Mouse (Mus musculus) liver (tissue): ENCODE data around the gene Gm9817.
"Not testable (repeated sequence)": the region's sequence is repeated elsewhere in the genome, so short reads cannot be mapped to it uniquely, and the experiment has no call there.

Experiments used
- DNase-seq: peaks from one replicate; pipeline ENCODE4 v3.0.0-alpha.2; 2020; ENCODE audit warnings: mixed read lengths

Gm9817 gene

GRCm38 (mm10) chr13:45078392-45078791 lies at the start of gene Gm9817:
TSS of gene Gm9817 (plus strand) at chr13:45078692.
- not testable (repeated sequence) for DNase-seq

DNA sequence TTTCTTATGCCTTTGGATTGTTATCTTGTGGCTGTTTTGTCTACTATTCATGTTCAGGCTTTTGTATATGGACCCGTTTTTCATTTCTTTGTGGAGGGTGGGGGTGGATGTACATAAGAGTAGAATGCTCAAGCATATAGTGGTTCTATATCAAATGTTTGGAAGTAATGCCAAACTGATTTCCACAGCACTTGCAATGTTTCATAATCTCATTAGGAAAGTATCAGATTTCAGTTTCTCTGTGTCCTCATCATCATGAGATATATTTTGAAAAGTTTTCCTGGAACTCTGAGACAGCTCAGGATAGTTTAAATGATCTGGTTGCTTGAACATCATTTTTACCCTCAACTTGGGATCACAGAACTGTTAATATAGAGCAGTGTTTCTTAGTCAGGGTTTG lies 48.7 kb upstream of the Gm9817 start:
- no peak for DNase-seq

DNA sequence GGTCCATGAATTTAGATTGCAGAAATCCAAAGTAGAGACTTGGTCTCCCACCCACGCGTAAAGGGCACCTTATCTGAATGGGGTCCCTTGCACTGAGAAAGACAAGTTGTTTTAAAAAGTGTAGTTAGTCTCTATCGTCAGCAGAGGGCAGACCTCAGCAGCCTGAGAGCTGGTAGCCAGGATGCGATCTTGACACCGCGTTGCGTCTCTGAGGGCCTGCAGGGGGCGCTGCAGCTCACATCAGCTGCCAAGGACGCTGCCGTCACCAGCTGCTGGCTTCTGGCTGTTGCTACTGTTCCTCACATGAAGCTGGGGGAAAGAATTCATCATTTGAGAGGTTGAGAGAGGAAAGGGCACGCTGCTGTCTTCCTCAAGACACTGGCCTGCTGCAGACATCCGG lies 47.7 kb upstream of the Gm9817 start:
- DNase-seq, result peak; percentile 83

- DNase-seq, result no peak
These were observed 47.2 kb upstream of the Gm9817 start for GRCm38 (mm10) chr13:45031314-45031713.

DNA sequence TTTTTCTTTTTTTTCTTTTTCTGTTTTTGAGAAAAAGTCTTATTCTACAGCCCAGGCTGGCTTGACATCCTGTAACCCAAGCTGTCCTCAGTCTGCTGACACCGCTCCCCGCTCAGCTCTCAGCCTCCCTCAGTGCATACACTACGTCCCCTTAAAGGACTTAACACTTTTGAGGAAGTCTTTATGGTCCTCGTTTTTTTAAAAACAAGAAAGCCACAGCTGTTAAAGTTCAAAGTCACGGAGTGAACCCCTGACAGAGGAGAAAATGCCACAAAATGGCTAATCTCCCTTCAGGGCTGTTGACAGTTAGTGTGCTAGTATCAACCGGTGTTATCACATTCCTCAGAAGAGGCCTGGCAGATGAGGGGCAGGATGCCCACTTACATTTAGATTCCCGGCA lies 46.7 kb upstream of the Gm9817 start:
- DNase-seq, result no peak

- DNase-seq, result peak; percentile 8
These were observed 46.0 kb upstream of the Gm9817 start for GRCm38 (mm10) chr13:45032484-45032883.

GRCm38 (mm10) chr13:45033360-45033759 lies 45.1 kb upstream of the Gm9817 start:
- no peak for DNase-seq

- DNase-seq, result no peak
These were observed 43.7 kb upstream of the Gm9817 start for GRCm38 (mm10) chr13:45034759-45035158.

DNA sequence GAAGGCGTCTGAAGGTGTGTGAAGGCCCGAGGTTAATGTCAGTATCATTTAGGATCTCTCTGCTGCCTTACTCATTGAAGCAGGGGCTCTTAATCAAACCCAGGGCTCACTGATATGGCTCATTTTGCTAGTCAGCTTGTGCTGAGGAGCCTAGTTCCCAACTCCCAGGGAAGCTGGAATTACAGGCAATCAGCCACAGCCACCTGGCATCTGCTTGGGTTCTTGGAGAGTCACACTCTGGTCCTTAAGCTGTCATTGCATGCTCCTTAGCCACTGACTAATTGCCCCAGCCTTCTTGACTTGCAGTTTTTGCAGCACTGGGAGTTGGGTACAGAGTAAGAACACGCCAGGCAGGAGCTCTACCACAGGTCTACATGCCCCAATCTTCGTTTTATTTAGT lies 42.1 kb upstream of the Gm9817 start:
- DNase-seq, result no peak

GRCm38 (mm10) chr13:45040195-45040594 lies 38.3 kb upstream of the Gm9817 start:
- DNase-seq, result no peak

GRCm38 (mm10) chr13:45040741-45041140 lies 37.8 kb upstream of the Gm9817 start:
- DNase-seq, result no peak

GRCm38 (mm10) chr13:45043466-45043865 lies 35.0 kb upstream of the Gm9817 start:
- no peak for DNase-seq

- no peak for DNase-seq
These were observed 29.1 kb upstream of the Gm9817 start for GRCm38 (mm10) chr13:45049261-45050020.

DNA sequence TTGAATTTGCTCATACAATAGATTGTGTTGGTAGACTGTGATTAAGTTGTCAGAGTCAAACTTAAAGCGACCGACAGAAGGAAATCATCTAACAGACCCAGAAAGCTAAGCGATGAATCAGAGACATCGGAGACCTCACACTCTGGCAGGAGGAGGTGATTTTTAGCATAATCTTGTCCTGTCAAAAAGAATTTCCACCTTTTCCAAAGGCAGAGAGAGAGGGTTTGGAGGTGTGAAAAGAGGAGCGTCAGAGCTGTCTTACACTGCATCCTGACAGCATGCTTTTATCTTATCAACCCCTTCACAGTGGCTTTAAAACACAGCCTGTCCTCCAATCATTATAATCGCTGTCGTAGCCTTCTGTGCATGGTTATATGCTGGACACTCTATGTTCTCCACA lies 25.7 kb upstream of the Gm9817 start:
- DNase-seq, result no peak

DNA sequence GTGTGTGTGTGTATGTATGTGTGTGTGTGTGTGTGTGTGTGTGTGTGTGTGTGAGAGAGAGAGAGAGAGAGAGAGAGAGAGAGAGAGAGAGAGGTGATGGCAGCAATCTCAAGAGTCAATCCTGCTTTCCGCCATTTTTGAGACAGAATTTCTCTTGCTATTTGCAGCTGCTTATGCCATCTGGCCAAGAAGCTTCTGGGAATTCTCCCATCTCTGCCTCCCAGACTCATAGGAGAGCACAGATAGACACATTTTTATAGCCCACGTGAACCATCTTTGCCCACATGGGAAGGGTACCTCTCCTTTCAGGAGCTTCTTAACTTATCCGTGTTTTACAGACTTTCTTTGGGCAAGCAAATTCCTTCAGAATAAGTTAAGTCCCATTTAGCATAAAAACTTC lies 24.6 kb upstream of the Gm9817 start:
- DNase-seq, result no peak

GRCm38 (mm10) chr13:45059206-45059605 lies 19.3 kb upstream of the Gm9817 start:
- no peak for DNase-seq

- DNase-seq, result no peak
These were observed 15.3 kb upstream of the Gm9817 start for GRCm38 (mm10) chr13:45063146-45063545.

DNA sequence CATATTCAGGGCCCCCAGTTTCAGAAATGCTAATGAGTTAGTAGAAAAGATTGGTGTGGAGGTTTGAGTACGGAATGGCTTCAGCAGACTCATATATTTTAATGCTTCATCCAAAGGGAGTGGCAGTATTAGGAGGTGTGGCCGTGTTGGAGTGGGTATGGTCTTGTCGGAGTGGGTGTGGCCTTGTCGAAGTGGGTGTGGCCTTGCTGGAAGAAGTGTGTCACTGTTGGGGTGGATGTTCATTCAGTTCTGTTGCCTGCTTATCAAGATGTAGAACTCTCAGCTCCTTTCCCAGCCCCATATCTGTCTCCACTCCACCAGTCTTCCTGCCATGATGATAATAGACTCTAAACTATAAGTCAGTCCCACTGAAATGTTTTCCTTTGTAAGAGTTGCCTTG lies 13.5 kb upstream of the Gm9817 start:
- DNase-seq, result peak; percentile 34

- no peak for DNase-seq
These were observed 8.1 kb upstream of the Gm9817 start for GRCm38 (mm10) chr13:45070366-45070765.

DNA sequence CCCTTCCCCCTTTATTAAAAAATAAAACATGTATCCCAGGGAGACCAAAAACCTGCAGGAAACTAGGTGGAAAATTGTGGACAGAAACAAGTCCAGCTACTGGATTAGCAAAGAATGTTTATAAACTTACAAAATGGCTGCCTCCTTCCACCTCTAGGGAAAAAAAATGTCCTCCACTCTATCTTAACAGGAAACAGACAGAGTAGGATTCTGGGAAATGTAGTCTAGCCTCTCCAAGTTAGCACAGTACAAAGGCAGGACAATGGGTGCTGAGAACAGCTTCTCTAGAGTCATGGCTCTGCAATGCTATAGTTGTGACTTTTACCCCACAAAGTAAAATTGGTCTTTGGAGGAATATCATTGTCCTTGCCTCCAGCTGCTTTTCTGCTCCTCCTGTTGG lies 3.5 kb upstream of the Gm9817 start:
- no peak for DNase-seq

GRCm38 (mm10) chr13:45075715-45076114 lies 2.8 kb upstream of the Gm9817 start:
- DNase-seq, result no peak

DNA sequence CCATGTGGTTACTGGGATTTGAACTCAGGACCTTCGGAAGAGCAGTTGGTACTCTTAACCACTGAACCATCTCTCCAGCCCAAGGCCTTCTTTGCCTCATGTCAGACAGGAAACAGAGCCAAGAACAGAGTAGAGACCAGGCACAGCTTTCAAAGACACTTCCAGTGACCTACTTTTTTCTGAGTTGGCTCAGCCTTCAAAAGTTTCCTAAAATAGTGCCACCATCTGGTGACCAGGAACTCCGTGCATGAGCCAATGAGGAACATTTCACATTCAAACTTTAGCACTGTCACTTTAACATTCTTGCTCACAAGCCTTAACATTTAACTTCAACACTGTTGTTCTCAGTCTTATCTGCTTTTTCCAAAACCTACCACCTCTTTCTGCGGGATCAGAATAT lies 2.3 kb downstream of the Gm9817 start:
- DNase-seq, result no peak

- peak; percentile 8 for DNase-seq
These were observed 5.2 kb downstream of the Gm9817 start for GRCm38 (mm10) chr13:45083696-45084095.

DNA sequence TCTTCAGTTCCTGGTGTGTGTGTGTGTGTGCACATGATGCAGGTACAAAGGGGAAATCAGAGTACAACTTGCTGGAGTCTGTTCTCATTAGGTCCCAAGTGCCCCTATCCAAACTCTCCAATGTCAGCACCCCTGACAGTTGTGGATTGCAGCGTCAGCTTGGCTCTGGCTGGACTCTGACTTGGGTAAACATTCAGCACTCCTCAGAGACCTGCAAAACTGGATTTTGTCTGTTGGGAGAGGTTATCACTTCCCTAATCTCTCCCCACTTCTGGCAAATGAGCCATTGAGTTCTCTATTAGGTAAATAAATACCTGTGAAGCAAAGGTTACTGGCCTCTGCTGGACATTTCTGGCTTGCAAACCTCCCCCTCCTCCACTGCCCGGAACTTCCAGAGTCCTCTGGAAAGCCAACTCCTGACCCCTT lies 10.3 kb downstream of the Gm9817 start:
- no peak for DNase-seq

DNA sequence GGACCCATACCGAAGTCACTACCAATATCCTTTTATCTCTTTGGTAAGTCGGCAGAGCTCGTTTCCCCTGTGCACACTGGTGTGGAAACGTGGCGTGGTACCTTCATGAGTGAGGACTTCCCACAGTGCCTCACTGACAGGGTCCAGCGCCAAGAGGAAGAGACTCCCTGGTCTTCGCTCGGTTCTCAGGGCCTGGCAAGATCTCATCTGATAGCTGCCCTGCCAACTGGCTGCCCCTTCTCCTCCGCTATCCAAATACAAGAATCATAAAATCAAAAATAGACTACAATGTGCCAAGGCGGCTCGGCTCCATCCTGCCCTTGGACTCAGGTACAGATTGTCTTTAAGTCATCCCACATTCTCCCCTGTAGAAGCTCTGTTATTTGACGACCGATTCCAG lies 11.4 kb downstream of the Gm9817 start:
- no peak for DNase-seq
